Comparison of ENCODE assay signal across 1 mouse cellular context in the genomic region with DNA sequence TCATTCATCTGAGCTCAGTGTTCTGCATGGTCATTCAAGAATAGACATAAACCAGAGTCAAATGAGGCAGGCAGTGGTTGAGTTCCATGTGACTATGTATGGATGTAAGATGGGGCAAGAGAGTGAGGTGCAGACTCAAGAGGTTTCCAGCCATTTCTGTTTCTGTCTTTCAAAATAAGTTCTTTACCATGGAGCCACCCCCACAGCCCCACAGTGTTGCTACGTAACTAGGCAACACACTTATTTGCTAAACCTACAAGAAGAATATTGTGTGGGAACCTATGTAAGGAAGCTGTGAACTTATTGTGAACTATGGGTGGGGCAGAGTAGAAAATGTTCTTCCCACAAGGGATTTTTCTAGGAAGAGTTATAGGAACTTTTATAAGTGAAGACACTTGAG.
A peak's percentile ranks its signal among the peaks of the same experiment; 100 is the strongest.
TF ChIP-seq lines count a peak whose summit lies in the region.

No protein-coding gene starts in this region.

TF ChIP-seq in MEL, 35 proteins besides CTCF, POLR2A, EP300 and RAD21:
- TF ChIP-seq ZC3H11A (IDR thresholded peaks at IDR 0.05; ENCODE audit: low read depth, low read length): 0 out of 2 replicates have a peak, but pooled peaks have one; percentile 8
- TF ChIP-seq USF2 (IDR thresholded peaks at IDR 0.05; ENCODE audit: borderline replicate concordance in 1 of 2, insufficient read depth in 1 of 2, low read depth in 1 of 2, low read length in 2 of 2): 0 out of 4 replicates have a peak, but pooled peaks of 1 of the 2 experiments have one; percentile 3
- no peak for TF ChIP-seq NRF1 (IDR thresholded peaks at IDR 0.05; ENCODE audit: insufficient read depth, low read depth, low read length, poor library complexity, severe bottlenecking)
- 0 out of 2 replicates have a peak, but pooled peaks have one; percentile 1 for TF ChIP-seq SMC3 (IDR thresholded peaks at IDR 0.05; ENCODE audit: low read depth, low read length)
